Mouse (Mus musculus) left cerebral cortex, postnatal 36 days (tissue): ENCODE measurements at regions not wholly inside any gene's neighbourhood (a gene's known extent, or its start where the extent isn't known, plus 50 kb on each side); places are given as distances from the start of the nearest gene placed in this dataset.

Experiments used
- DNase-seq, 2 experiments: peaks; one replicate each; pipeline ENCODE4 v3.0.0; 2021 to 2022; ENCODE audit warnings: low spot score in 2 of 2, mixed read lengths in 1 of 2
- intact Hi-C: fragments of 180-260 bp; cut with DNase I; formaldehyde crosslinking; loops from one replicate; pipeline ENCODE4 v1.15.1; 2025

- intact Hi-C loops, result no loop called here
- no peak for DNase-seq
These were observed 51.3 kb upstream of the Mki67 start for GRCm38 (mm10) chr7:135767493-135767892.

DNA sequence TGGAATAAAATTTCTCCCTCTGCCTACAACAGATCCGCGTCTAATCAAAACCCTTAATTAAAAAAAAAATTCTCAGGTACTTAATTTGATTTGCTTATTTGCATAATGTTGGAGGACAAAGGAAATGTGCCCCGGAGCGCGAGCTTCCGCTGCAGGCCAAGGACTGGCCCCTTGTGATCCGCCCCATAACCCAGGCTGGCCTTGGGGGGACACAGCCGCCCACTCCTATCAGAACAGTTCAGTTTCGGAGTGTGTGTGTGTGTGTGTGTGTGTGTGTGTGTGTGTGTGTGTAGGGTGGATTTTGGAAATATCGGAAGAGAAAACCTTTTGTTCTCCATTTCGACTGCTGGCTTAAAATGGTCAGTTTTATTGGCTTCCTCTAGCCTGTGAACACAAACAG lies 51.9 kb upstream of the Mki67 start:
- intact Hi-C loops, result no loop called here

DNA sequence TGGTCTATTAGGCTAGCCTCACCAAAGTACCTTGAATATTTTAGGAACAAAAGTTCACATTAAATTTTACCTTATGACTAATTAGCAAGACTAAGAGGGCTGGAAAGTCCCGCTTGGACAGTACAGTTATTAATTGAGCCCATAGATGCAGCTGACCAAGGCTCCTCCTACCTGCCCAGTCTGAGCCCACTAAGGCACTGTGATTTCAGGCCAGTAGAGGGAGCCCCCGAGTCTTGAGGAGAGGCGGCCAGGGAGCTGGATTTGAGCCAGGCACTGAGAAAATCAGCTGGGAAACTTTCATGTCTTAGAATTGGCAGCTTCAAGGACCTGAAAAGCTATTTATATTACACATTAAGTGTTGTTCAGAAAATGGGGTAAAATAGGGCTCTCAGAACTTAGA lies 52.4 kb upstream of the Mki67 start:
- intact Hi-C loops, result no loop called here
- DNase-seq, result peak; percentile 62 to 65

More for the DNA sequence above, 51.9 kb upstream of the Mki67 start:
- DNase-seq, result no peak

GRCm38 (mm10) chr7:135769082-135769673 lies 53.0 kb upstream of the Mki67 start:
- no peak for DNase-seq
- intact Hi-C loops, result no loop called here

GRCm38 (mm10) chr7:135770051-135770450 lies 53.9 kb upstream of the Mki67 start:
- no peak for DNase-seq
- intact Hi-C loops, result no loop called here

DNA sequence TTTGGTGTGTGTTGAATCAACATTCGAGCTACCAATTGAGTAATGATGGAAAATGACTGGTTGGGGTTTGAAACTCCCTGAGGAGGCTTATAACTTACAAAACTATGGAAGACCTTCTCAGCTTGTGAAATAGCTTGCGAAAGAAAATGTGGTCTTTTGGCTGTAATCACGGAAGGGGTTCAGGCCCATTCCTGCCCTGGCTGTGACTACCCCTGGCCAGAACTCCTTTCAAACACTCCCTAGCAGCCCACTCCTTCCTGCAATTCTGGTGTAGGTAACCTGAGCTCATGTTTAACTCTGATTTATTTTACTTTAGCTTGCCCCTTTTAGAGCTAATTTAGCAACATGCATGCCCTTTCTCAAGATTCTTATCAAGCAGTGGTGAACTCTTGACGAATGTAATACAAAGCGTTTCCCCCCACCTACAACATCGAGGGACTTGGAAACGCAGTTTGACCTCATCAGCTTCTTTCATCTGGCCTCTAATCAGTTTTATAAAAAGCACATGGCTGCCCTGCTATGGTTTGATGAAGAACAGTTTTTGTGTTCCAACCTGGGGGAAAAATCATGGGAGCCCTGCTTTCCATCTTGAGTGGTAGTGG lies 59.8 kb upstream of the Mki67 start:
- intact Hi-C loops, result no loop called here
- DNase-seq, result no peak

DNA sequence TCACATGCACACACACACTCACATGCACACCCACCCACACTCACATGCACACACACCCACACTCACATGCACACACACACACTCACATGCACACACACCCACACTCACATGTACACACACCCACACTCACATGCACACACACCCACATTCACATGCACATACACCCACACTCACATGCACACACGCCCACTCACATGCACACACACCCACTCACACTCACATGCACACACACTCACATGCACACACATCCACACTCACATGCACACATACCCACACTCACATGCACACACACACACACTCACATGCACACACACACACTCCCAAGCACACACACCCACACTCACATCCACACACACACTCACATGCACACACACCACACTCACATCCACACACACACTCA lies 74.0 kb upstream of the Mki67 start:
- intact Hi-C loops, result no loop called here
- DNase-seq, result no peak

GRCm38 (mm10) chr7:135790978-135791377 lies 74.8 kb upstream of the Mki67 start:
- DNase-seq, result peak; percentile 46 to 51
- intact Hi-C loops, result no loop called here

DNA sequence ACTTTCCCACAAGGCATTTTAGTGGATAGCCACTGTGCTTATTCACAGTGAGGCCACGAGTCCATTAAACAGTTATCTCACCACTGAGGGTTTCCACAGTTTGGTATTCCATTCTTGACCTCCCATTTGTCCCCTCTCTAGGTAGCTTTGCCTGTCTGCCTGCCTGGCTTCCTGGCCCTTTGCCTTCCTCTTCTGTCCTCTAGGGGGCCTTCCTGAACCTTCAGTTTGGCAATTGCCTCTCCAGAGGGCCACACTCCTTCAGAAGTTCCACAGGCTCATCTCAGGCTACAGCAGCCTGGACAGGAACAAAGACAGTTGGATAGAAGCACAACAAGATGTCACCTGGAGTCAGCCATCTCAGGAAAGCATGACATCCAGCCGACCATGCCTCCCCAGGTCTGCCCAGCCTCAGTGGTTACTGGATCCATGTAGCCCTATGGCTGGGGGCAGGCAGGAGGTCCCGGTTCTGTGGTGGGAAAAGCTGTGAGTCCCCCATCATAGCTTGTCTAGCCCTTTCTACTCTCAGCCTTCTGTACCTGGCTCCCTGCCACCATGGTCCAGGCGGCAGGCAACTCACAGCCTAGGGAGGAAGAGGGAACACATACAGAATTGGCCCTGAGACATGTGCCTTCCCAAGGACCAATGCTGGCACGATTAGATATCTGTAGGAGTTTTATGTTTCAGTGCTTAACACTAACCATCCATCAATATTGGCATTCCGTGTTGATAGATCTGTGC lies 76.0 kb upstream of the Mki67 start:
- DNase-seq, result no peak
- intact Hi-C loops, result no loop called here

GRCm38 (mm10) chr7:135792918-135793317 lies 76.8 kb upstream of the Mki67 start:
- DNase-seq, result no peak
- intact Hi-C loops, result no loop called here

- intact Hi-C loops, result no loop called here
These were observed 78.1 kb upstream of the Mki67 start for GRCm38 (mm10) chr7:135794238-135794637.

DNA sequence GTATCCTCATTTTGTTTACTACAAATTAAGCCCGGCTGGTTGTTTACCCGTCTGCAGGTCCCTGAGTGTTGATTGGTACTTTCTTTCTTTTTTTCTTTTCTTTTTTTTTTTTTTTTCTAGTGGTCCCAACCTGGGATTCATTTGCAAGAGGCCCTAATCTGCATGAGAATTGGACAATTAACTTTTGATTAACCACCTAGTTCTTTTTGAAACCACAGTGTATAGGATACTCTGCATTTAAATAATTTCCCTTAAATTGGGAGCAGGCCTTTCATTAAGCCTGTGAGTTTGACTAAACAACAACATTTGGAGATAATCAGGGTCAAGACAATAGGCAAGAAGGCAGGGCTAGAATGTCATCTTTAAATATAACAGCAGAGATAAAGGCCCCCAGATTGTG lies 78.5 kb upstream of the Mki67 start:
- no peak for DNase-seq
- intact Hi-C loops, result no loop called here

More at GRCm38 (mm10) chr7:135794238-135794637, 78.1 kb upstream of the Mki67 start:
- DNase-seq, result no peak

DNA sequence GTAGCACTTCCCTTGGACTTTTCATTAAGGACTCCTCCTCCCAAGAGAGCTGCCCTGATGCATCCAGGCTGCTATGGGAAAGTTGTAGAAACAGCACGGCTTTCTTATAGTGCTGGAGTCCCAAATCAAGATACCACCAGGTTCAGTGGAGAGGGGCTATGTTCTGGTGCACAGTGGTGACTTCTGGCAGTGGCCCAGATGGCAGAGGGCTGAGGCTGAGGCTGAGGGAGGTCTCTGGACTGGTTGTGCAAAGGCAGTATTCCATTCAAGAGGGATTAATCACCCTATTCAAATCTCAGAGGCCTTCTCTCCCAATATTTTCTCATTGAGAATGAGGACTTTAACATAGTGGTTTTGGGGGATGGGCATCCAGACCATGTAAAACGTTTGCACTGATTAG lies 82.3 kb upstream of the Mki67 start:
- intact Hi-C loops, result no loop called here
- no peak for DNase-seq

DNA sequence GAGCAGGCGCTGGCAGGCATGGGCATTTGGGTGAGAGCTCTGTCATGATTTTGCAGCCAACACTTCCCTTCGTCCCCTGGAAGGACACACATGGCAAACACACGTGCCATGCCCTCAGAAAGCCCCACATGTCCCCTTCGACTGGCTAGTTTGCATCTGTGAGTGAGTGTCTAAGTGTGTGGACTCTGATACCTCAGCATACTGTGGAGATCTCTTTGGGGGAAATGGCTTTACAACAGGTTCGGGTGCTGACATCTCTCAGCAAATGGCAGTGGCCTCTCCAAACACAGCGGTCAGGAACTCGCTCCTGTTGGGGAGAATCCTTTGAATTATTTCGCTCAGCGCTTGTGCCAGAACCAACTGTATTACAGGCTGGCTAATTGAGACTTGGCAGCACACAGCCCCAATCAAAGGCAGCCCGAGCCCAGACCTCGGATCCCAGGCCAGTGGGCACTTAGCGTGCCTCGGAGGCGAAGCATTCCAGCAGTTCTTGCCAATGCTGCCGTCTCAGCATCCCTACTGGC lies 86.5 kb upstream of the Mki67 start:
- no peak for DNase-seq
- intact Hi-C loops, result no loop called here

GRCm38 (mm10) chr7:135804730-135805129 lies 88.6 kb upstream of the Mki67 start:
- DNase-seq, result no peak
- intact Hi-C loops, result no loop called here

- intact Hi-C loops, result no loop called here
- DNase-seq, result no peak
These were observed 90.0 kb upstream of the Mki67 start for GRCm38 (mm10) chr7:135806139-135806538.

DNA sequence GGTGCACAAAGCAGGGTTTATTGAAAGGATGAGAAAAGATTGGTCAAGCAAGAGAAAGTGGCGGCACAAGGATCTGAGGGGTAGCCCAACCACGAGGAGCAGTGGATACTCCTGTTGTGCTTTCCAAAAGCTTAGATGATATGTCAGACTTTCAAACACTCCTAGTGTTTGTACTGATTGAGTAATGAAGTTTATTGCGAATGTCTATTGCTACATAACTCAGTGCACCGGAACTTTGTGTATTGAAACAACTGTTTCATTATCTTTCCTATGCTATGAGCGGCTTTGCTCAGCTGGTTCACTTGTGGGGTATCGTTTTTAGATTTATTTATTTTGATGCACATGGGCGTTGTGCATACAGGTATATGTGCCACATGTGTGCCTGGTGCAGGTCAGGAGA lies 90.5 kb upstream of the Mki67 start:
- intact Hi-C loops, result no loop called here
- no peak for DNase-seq

DNA sequence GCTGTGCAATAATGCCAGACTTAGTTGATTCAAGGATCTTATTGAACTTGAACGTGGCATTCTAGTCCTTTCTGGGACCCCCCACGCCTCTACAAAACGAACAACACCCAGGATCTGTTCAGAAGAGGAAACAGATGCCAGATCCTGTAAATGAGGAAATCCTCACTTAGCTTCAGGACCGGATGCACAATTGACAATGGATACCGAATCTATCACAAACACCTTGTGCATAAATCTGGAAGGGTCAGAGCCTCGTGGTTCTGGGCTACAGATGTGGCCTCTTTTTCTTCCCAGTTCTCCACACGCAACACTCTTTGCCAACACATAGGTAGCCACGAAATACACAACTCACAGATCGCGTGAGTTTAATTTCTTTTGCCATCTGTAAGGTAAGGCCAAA lies 93.0 kb upstream of the Mki67 start:
- DNase-seq, result no peak
- intact Hi-C loops, result no loop called here

DNA sequence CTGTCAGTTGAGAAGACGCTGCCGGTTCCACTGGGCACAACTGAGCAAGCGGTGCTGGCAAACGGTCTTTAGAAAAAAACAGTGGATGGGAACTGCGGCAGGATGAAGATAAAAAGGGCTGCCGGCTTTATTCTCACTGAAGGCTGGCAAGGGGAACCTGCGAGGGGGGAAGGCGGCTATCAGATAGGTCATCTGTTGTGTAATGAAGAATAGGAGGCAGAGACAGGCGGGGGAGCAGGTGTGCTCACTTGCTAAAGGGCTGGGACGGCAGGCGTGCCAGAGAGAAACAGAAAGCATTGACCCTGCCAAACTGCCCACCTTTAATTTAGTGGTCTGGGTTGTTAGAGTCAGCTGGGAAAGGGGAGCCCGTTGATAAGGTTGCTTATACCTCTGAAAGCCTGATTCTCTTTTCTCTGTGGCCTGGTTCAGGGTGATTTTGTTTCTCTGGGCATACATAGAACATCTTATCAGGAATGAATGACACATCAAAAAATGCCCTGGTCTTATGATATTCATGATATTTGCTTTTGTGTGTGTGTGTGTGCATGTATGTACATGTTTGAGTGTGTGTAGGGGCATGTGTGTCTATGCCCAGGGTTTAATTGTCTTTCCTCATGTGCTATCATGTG lies 93.7 kb upstream of the Mki67 start:
- intact Hi-C loops, result no loop called here
- no peak for DNase-seq

GRCm38 (mm10) chr7:135810971-135811370 lies 94.8 kb upstream of the Mki67 start:
- intact Hi-C loops, result no loop called here
- no peak for DNase-seq

DNA sequence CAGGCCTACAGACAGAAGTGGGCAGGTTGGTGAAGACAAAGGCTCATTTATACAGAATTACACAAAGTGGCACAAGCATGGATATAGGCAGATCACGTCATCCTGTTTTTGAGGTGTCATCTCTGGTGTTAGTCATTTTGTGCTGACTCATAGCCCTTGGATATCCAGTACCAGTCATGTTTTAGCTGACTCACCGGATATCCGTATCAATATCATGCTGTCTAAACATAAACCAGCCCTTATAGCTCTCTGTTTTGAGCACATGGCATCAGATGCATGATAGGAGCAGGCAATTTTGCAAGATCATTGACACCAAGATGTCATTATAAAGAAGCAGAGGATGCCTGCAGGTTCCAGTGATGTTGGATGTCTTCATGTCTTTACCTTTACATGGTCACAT lies 97.5 kb upstream of the Mki67 start:
- intact Hi-C loops, result no loop called here
- no peak for DNase-seq
